Mouse (Mus musculus): ENCODE data around the gene Shank3. TPM values are rescaled to one million over a fixed set of nuclear protein-coding genes. Genes with fewer than 3 reads are reported as not detected.
A peak's percentile ranks its signal among the peaks of the same experiment; 100 is the strongest.

Gene Shank3
- polyA plus RNA-seq, 1 experiment from 2014 or later, result 1.0 TPM

DNA sequence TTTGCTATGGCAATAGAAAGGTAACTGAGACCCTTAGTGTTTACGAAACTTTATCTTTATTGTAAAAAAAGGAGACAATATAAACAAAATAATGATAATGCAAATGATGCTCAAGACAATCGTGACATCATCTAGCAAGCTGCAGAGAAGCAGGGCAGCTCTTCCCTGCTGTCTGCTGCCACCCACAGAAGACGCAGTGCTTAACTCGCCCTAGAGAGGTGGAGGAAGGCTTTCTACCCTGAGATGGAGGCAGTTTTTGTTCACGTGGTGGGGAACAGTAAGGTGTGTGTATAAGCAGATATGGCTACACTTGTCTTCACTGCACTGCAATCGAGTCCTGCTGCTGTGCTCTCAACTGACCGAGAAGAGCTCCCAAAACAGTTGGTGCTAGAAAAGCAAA is 83.1 kb downstream of the Shank3 start:
- ATAC-seq (replicated peaks; ENCODE audit: low FRiP score, low read depth) (no peak), DNase-seq (ENCODE audit: low spot score) (no peak)
- H3K27ac ChIP-seq, result no peak overlapping the region
- no peak for TF ChIP-seq CTCF (IDR thresholded peaks at IDR 0.05; ENCODE audit: low read depth)
- H3K4me2 ChIP-seq (ENCODE audit: low read length), result no peak overlapping the region
- 0 out of 2 replicates have a peak, but pooled peaks cover 3% of the 10 kb centered on the region for H3K36me3 ChIP-seq (ENCODE audit: insufficient read depth, low read length)
- no peaks in the 10 kb centered on the region for H3K27me3 ChIP-seq (ENCODE audit: insufficient read depth, low read length)
- no peaks in the 10 kb centered on the region for H3K9me3 ChIP-seq (replicated peaks; ENCODE audit: low read length)
- WGBS, result 91% methylated on average over 7 of the region's 7 CpGs
- H3K9ac ChIP-seq (ENCODE audit: low read depth, low read length), result no peak overlapping the region
- H3K4me1 ChIP-seq (replicated peaks; ENCODE audit: insufficient read depth, low read length), result no peaks in the 10 kb centered on the region
- no peak overlapping the region for H3K4me3 ChIP-seq (replicated peaks; ENCODE audit: low read depth, low read length)

- Histone ChIP-seq H3K4me3 (replicated peaks; ENCODE audit: low read depth, low read length) (no peak overlapping the region), H3K36me3 (ENCODE audit: insufficient read depth, low read length) (0 out of 2 replicates have a peak, but pooled peaks cover 3% of the 10 kb centered on the region), H3K27ac (no peak overlapping the region), H3K27me3 (ENCODE audit: insufficient read depth, low read length) (no peaks in the 10 kb centered on the region), H3K4me2 (ENCODE audit: low read length) (no peak overlapping the region), H3K9ac (ENCODE audit: low read depth, low read length) (no peak overlapping the region), H3K4me1 (replicated peaks; ENCODE audit: insufficient read depth, low read length) (no peaks in the 10 kb centered on the region), H3K9me3 (replicated peaks; ENCODE audit: low read length) (no peaks in the 10 kb centered on the region)
- no peak for TF ChIP-seq CTCF (IDR thresholded peaks at IDR 0.05; ENCODE audit: low read depth)
- WGBS, result 74% methylated on average over 5 of the region's 5 CpGs
- DNase-seq (ENCODE audit: low spot score) (no peak), ATAC-seq (replicated peaks; ENCODE audit: low FRiP score, low read depth) (no peak)
Measured at GRCm38 (mm10) chr15:89585101-89585500, 85.7 kb downstream of the Shank3 start.

- 0 out of 2 replicates have a peak, but pooled peaks cover 3% of the 10 kb centered on the region for H3K36me3 ChIP-seq (ENCODE audit: insufficient read depth, low read length)
- no peak overlapping the region for H3K4me3 ChIP-seq (replicated peaks; ENCODE audit: low read depth, low read length)
- no peak overlapping the region for H3K27ac ChIP-seq
- ATAC-seq (replicated peaks; ENCODE audit: low FRiP score, low read depth) (no peak), DNase-seq (ENCODE audit: low spot score) (no peak)
- H3K4me2 ChIP-seq (ENCODE audit: low read length), result no peak overlapping the region
- 91% methylated on average over 11 of the region's 11 CpGs for WGBS
- 0 out of 2 replicates have a peak, but pooled peaks cover under 1% of the 10 kb centered on the region for H3K4me1 ChIP-seq (replicated peaks; ENCODE audit: insufficient read depth, low read length)
- no peaks in the 10 kb centered on the region for H3K27me3 ChIP-seq (ENCODE audit: insufficient read depth, low read length)
- no peak for TF ChIP-seq CTCF (IDR thresholded peaks at IDR 0.05; ENCODE audit: low read depth)
- H3K9ac ChIP-seq (ENCODE audit: low read depth, low read length), result no peak overlapping the region
- no peaks in the 10 kb centered on the region for H3K9me3 ChIP-seq (replicated peaks; ENCODE audit: low read length)
Measured at GRCm38 (mm10) chr15:89585631-89586030, 86.2 kb downstream of the Shank3 start.

GRCm38 (mm10) chr15:89589146-89589545 is 89.7 kb downstream of the Shank3 start:
- WGBS, result 60% methylated on average over 5 of the region's 5 CpGs
- Histone ChIP-seq H3K4me2 (ENCODE audit: low read length) (no peak overlapping the region), H3K4me3 (replicated peaks; ENCODE audit: low read depth, low read length) (no peak overlapping the region), H3K27me3 (ENCODE audit: insufficient read depth, low read length) (no peaks in the 10 kb centered on the region), H3K4me1 (replicated peaks; ENCODE audit: insufficient read depth, low read length) (peaks cover 6% of the 10 kb centered on the region; the same call in 1 of the 2 replicates), H3K27ac (no peak overlapping the region), H3K36me3 (ENCODE audit: insufficient read depth, low read length) (0 out of 2 replicates have a peak, but pooled peaks cover 3% of the 10 kb centered on the region), H3K9me3 (replicated peaks; ENCODE audit: low read length) (no peaks in the 10 kb centered on the region), H3K9ac (ENCODE audit: low read depth, low read length) (no peak overlapping the region)
- ATAC-seq (replicated peaks; ENCODE audit: low FRiP score, low read depth) (no peak), DNase-seq (ENCODE audit: low spot score) (peak; percentile 21)
- no peak for TF ChIP-seq CTCF (IDR thresholded peaks at IDR 0.05; ENCODE audit: low read depth)

GRCm38 (mm10) chr15:89591317-89591716 is 91.9 kb downstream of the Shank3 start:
- peak overlapping the region; percentile 82 for H3K4me2 ChIP-seq (ENCODE audit: low read length)
- under 1% methylated on average over 30 of the region's 30 CpGs for WGBS
- H3K36me3 ChIP-seq (ENCODE audit: insufficient read depth, low read length), result 0 out of 2 replicates have a peak, but pooled peaks cover 3% of the 10 kb centered on the region
- H3K4me3 ChIP-seq (replicated peaks; ENCODE audit: low read depth, low read length), result peak overlapping the region; percentile 83
- no peak for TF ChIP-seq CTCF (IDR thresholded peaks at IDR 0.05; ENCODE audit: low read depth)
- no peaks in the 10 kb centered on the region for H3K27me3 ChIP-seq (ENCODE audit: insufficient read depth, low read length)
- H3K4me1 ChIP-seq (replicated peaks; ENCODE audit: insufficient read depth, low read length), result peaks cover 6% of the 10 kb centered on the region; the same call in 1 of the 2 replicates
- peak overlapping the region; percentile 77 for H3K9ac ChIP-seq (ENCODE audit: low read depth, low read length)
- DNase-seq (ENCODE audit: low spot score) (no peak), ATAC-seq (replicated peaks; ENCODE audit: low FRiP score, low read depth) (no peak)
- H3K27ac ChIP-seq, result no peak overlapping the region
- no peaks in the 10 kb centered on the region for H3K9me3 ChIP-seq (replicated peaks; ENCODE audit: low read length)

- Histone ChIP-seq H3K4me1 (replicated peaks; ENCODE audit: insufficient read depth, low read length) (peaks cover 6% of the 10 kb centered on the region; the same call in 1 of the 2 replicates), H3K36me3 (ENCODE audit: insufficient read depth, low read length) (0 out of 2 replicates have a peak, but pooled peaks cover 3% of the 10 kb centered on the region), H3K9ac (ENCODE audit: low read depth, low read length) (peak within 1 kb of the TSS; percentile 77), H3K27ac (no peak within 1 kb of the TSS), H3K4me3 (replicated peaks; ENCODE audit: low read depth, low read length) (peak within 1 kb of the TSS; percentile 83), H3K4me2 (ENCODE audit: low read length) (peak within 1 kb of the TSS; percentile 82), H3K9me3 (replicated peaks; ENCODE audit: low read length) (no peaks in the 10 kb centered on the region), H3K27me3 (ENCODE audit: insufficient read depth, low read length) (no peaks in the 10 kb centered on the region)
- WGBS, result under 1% methylated on average over 35 of the region's 35 CpGs
- peak; percentile 93 for ATAC-seq (replicated peaks; ENCODE audit: low FRiP score, low read depth)
- no peak; the same call in 1 of the 2 replicates for TF ChIP-seq CTCF (IDR thresholded peaks at IDR 0.05; ENCODE audit: low read depth)
- DNase-seq (ENCODE audit: low spot score), result peak; percentile 94
Measured at GRCm38 (mm10) chr15:89591723-89592455, 92.5 kb downstream of the Shank3 start, which contains the start of gene Rabl2. Gene Rabl2, minus strand, starts transcription at chr15:89591923.

Data from kidney, postnatal 0 days (tissue).